ENCODE assay signal across 11 mouse cellular contexts in genomic region chr4:98094112-98094805, GRCm38 (mm10).
DNase-seq lines count a peak whose midpoint lies in the region; ATAC-seq and TF ChIP-seq lines count a peak whose summit lies in the region.
"Had no signal": no experiment of that assay in that cellular context is flagged by ENCODE, and none has a peak within 500 bp of the region (broad histone marks: within the 10 kb centered on the region; RNA-seq: fewer than 3 reads in every experiment).

No protein-coding gene starts in this region.

- H3K9me3 ChIP-seq in hindbrain, embryonic 12.5 days (replicated peaks) = no peaks in the 10 kb centered on the region
- H3K9me3 ChIP-seq in midbrain, embryonic 11.5 days (ENCODE audit: control insufficient read depth, low read length) = no peaks in the 10 kb centered on the region
- H3K9me3 ChIP-seq: lung, embryonic 15.5 days had no signal

- peaks cover 26% of the 10 kb centered on the region for H3K4me1 ChIP-seq in hindbrain, embryonic 12.5 days
- H3K4me1 ChIP-seq in midbrain, embryonic 11.5 days (ENCODE audit: control insufficient read depth, insufficient read depth, low read length) = peaks cover 6% of the 10 kb centered on the region; the same call in 1 of the 2 replicates

- peak; percentile 36; the same call in 1 of the 2 replicates for ATAC-seq in hindbrain, embryonic 12.5 days (ENCODE audit: low FRiP score)
- peak; percentile 75 for ATAC-seq in midbrain, embryonic 11.5 days (ENCODE audit: low FRiP score)
- ATAC-seq: inflammation-experienced regulatory T-cells, adult 6 months had no signal

- TF ChIP-seq CTCF in brain, embryonic 14.5 days (IDR thresholded peaks at IDR 0.05; ENCODE audit: borderline replicate concordance, extremely low read depth, insufficient read depth, insufficient read length) = no peak

- 0 out of 2 replicates have a peak overlapping the region, but pooled peaks have one; percentile 0 for H3K4me3 ChIP-seq in hindbrain, embryonic 12.5 days
- no peak overlapping the region for H3K4me3 ChIP-seq in midbrain, embryonic 11.5 days (ENCODE audit: low read depth, low read length)
- H3K4me3 ChIP-seq: lung, embryonic 15.5 days had no signal

- 21% methylated on average over 19 of the region's 19 CpGs for WGBS in hindbrain, embryonic 12.5 days
- 21% methylated on average over 19 of the region's 19 CpGs for WGBS in midbrain, embryonic 11.5 days

- peak overlapping the region; percentile 17 for H3K4me2 ChIP-seq in hindbrain, embryonic 12.5 days (replicated peaks)
- H3K4me2 ChIP-seq in midbrain, embryonic 11.5 days = peak overlapping the region; percentile 26; the same call in 1 of the 2 replicates
- H3K4me2 ChIP-seq: lung, embryonic 15.5 days had no signal

- peak overlapping the region; percentile 44; the same call in 1 of the 2 replicates for H3K27ac ChIP-seq in hindbrain, embryonic 12.5 days
- no peak overlapping the region for H3K27ac ChIP-seq in midbrain, embryonic 11.5 days (ENCODE audit: low read depth, low read length)
- H3K27ac ChIP-seq: lung, embryonic 15.5 days had no signal

- H3K9ac ChIP-seq in hindbrain, embryonic 12.5 days = no peak overlapping the region
- H3K9ac ChIP-seq in midbrain, embryonic 11.5 days (ENCODE audit: low read length) = no peak overlapping the region
- H3K9ac ChIP-seq: lung, embryonic 15.5 days had no signal

- no peaks in the 10 kb centered on the region for H3K27me3 ChIP-seq in hindbrain, embryonic 12.5 days
- no peaks in the 10 kb centered on the region; the same call in 1 of the 2 replicates for H3K27me3 ChIP-seq in midbrain, embryonic 11.5 days (ENCODE audit: control insufficient read depth, insufficient read depth, low read length)
- H3K27me3 ChIP-seq: lung, embryonic 15.5 days had no signal

- no peak for TF ChIP-seq POLR2A in brain, embryonic 14.5 days (IDR thresholded peaks at IDR 0.05; ENCODE audit: borderline replicate concordance, extremely low read depth, insufficient read depth, insufficient read length, poor library complexity, severe bottlenecking)

- H3K36me3 ChIP-seq in hindbrain, embryonic 12.5 days = no peaks in the 10 kb centered on the region
- no peaks in the 10 kb centered on the region for H3K36me3 ChIP-seq in midbrain, embryonic 11.5 days (ENCODE audit: control insufficient read depth, insufficient read depth, low read length)
- H3K36me3 ChIP-seq: lung, embryonic 15.5 days had no signal

- peak; percentile 41 for DNase-seq in embryo, embryonic 10.5 days (ENCODE audit: low spot score)
- no peak for DNase-seq in embryo, embryonic 11 days
- peak; percentile 47 for DNase-seq in brain, embryonic 14.5 days (ENCODE audit: low read depth)
- DNase-seq in midbrain, embryonic 11.5 days (ENCODE audit: low spot score, missing footprints) = peak; percentile 83
- no peak for DNase-seq in layer of hippocampus, adult 9-10 months (ENCODE audit: low spot score)
- no peak for DNase-seq in B cell, adult 2 months
- DNase-seq in testis, postnatal 10 days (ENCODE audit: low spot score) = no peak
- DNase-seq: layer of hippocampus, postnatal 36 days had no signal

Comparison
In these comparisons a context has a peak if more than half of its experiments do, and no peak if none do; other contexts are left out.
1. DNase-seq: peak in embryo, embryonic 10.5 days (single experiment), brain, embryonic 14.5 days (single experiment) and midbrain, embryonic 11.5 days (single experiment); none in embryo, embryonic 11 days (single experiment), layer of hippocampus, adult 9-10 months (single experiment), B cell, adult 2 months (0 of 2) and testis, postnatal 10 days (single experiment).